Mouse (Mus musculus): ENCODE data around the gene Ttll5. TPM values are rescaled to one million over a fixed set of nuclear protein-coding genes. Genes with fewer than 3 reads are reported as not detected.

The Ttll5 gene
- polyA plus RNA-seq, 1 experiment, result 230 TPM

DNA sequence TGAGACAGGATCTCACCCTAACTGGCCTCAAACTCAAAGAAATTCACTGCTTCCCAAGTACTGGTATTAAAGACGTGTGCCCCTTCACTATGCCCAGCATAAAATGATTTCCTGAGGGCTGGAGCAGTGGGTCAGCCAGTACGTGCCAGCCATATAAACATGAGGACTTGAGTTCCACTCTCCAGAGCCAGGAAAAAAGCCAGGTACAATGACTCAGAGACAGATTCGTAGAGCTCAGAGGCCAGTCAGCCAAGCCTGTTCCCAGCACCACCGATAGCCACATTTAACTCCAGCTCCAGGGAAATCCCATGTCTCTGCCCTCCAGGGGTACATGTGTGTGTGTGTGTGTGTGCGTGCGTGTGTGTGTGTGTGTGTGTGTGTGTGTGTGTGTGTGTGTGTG lies 215.3 kb downstream of the Ttll5 start:
- H3K27ac ChIP-seq (ENCODE audit: control insufficient read depth, insufficient read depth, low read depth, low read length), result no peak overlapping the region
- TF ChIP-seq CTCF (IDR thresholded peaks at IDR 0.05; ENCODE audit: control insufficient read depth, insufficient read depth, insufficient replicate concordance, low read depth, low read length), result no peak
- no peak for TF ChIP-seq POLR2A (IDR thresholded peaks at IDR 0.05; ENCODE audit: control insufficient read depth, low read depth, low read length)

GRCm38 (mm10) chr12:86046141-86046540 lies 221.7 kb downstream of the Ttll5 start:
- H3K4me3 ChIP-seq (ENCODE audit: control insufficient read depth, low read depth, low read length), result no peak overlapping the region
- TF ChIP-seq POLR2A (IDR thresholded peaks at IDR 0.05; ENCODE audit: control insufficient read depth, low read depth, low read length), result no peak
- TF ChIP-seq CTCF (IDR thresholded peaks at IDR 0.05; ENCODE audit: control insufficient read depth, insufficient read depth, insufficient replicate concordance, low read depth, low read length), result no peak
- H3K36me3 ChIP-seq (ENCODE audit: control insufficient read depth, insufficient read depth, low read length), result peaks cover 1% of the 10 kb centered on the region; the same call in 1 of the 2 replicates

More for the DNA sequence above, 215.3 kb downstream of the Ttll5 start:
- no peaks in the 10 kb centered on the region for H3K27me3 ChIP-seq (ENCODE audit: control insufficient read depth, insufficient read depth, low read length)
- peaks cover 1% of the 10 kb centered on the region; the same call in 1 of the 2 replicates for H3K36me3 ChIP-seq (ENCODE audit: control insufficient read depth, insufficient read depth, low read length)
- H3K4me1 ChIP-seq (ENCODE audit: control insufficient read depth, insufficient read depth, low read length), result no peaks in the 10 kb centered on the region
- no peak overlapping the region for H3K4me3 ChIP-seq (ENCODE audit: control insufficient read depth, low read depth, low read length)

DNA sequence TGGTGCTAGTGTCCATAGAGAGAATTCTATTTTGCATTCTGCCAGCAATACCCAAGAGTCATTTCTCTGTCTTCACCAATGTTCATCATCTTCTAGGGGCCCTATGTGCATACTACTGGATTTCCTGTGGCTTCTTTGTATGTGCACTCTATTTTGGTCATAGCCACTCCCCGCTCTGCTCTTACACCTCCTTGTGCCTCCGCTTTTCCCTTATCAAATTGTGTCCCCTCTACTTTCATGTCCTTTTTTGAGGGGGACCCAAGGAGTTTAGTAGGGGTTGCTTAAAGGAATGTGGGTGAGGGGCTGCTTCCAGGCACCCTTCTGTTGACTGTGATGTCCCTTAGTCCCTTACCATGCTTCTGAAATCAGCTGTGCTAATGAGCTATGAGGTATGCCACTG lies 222.3 kb downstream of the Ttll5 start:
- no peak for TF ChIP-seq CTCF (IDR thresholded peaks at IDR 0.05; ENCODE audit: control insufficient read depth, insufficient read depth, insufficient replicate concordance, low read depth, low read length)
- TF ChIP-seq POLR2A (IDR thresholded peaks at IDR 0.05; ENCODE audit: control insufficient read depth, low read depth, low read length), result no peak
- Histone ChIP-seq H3K27ac (ENCODE audit: control insufficient read depth, insufficient read depth, low read depth, low read length) (no peak overlapping the region), H3K36me3 (ENCODE audit: control insufficient read depth, insufficient read depth, low read length) (peaks cover 1% of the 10 kb centered on the region; the same call in 1 of the 2 replicates), H3K4me1 (ENCODE audit: control insufficient read depth, insufficient read depth, low read length) (no peaks in the 10 kb centered on the region), H3K4me3 (ENCODE audit: control insufficient read depth, low read depth, low read length) (no peak overlapping the region), H3K27me3 (ENCODE audit: control insufficient read depth, insufficient read depth, low read length) (no peaks in the 10 kb centered on the region)

More at GRCm38 (mm10) chr12:86046141-86046540, 221.7 kb downstream of the Ttll5 start:
- H3K27ac ChIP-seq (ENCODE audit: control insufficient read depth, insufficient read depth, low read depth, low read length), result no peak overlapping the region
- no peaks in the 10 kb centered on the region for H3K27me3 ChIP-seq (ENCODE audit: control insufficient read depth, insufficient read depth, low read length)
- no peaks in the 10 kb centered on the region for H3K4me1 ChIP-seq (ENCODE audit: control insufficient read depth, insufficient read depth, low read length)

- no peaks in the 10 kb centered on the region for H3K4me1 ChIP-seq (ENCODE audit: control insufficient read depth, insufficient read depth, low read length)
- TF ChIP-seq CTCF (IDR thresholded peaks at IDR 0.05; ENCODE audit: control insufficient read depth, insufficient read depth, insufficient replicate concordance, low read depth, low read length), result no peak
- no peak for TF ChIP-seq POLR2A (IDR thresholded peaks at IDR 0.05; ENCODE audit: control insufficient read depth, low read depth, low read length)
- no peaks in the 10 kb centered on the region for H3K27me3 ChIP-seq (ENCODE audit: control insufficient read depth, insufficient read depth, low read length)
- peaks cover under 1% of the 10 kb centered on the region; the same call in 1 of the 2 replicates for H3K36me3 ChIP-seq (ENCODE audit: control insufficient read depth, insufficient read depth, low read length)
- no peak overlapping the region for H3K4me3 ChIP-seq (ENCODE audit: control insufficient read depth, low read depth, low read length)
- H3K27ac ChIP-seq (ENCODE audit: control insufficient read depth, insufficient read depth, low read depth, low read length), result no peak overlapping the region
These were observed 222.9 kb downstream of the Ttll5 start for GRCm38 (mm10) chr12:86047376-86047775.

DNA sequence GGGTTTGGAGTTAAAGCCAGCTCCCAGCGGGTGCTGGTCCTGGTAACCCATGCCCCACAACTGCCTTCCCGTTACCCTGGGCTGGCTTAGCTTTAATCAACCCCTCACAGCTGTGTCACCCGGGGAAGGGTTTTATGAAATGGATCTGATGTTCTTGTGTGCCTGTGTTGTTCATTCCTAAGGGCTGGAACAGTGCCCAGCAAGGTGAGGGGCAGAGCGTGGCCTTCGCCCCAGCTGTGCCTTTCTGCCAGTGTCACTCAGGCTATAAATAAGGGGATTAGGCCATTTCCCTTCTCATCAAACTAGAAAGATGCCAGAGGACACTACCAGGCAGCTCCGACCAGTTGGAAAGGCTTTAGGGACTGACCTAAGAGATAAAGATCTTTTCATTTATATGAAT lies 225.4 kb downstream of the Ttll5 start:
- Histone ChIP-seq H3K27ac (ENCODE audit: control insufficient read depth, insufficient read depth, low read depth, low read length) (no peak overlapping the region), H3K4me3 (ENCODE audit: control insufficient read depth, low read depth, low read length) (no peak overlapping the region), H3K27me3 (ENCODE audit: control insufficient read depth, insufficient read depth, low read length) (no peaks in the 10 kb centered on the region), H3K4me1 (ENCODE audit: control insufficient read depth, insufficient read depth, low read length) (no peaks in the 10 kb centered on the region), H3K36me3 (ENCODE audit: control insufficient read depth, insufficient read depth, low read length) (no peaks in the 10 kb centered on the region)
- TF ChIP-seq POLR2A (IDR thresholded peaks at IDR 0.05; ENCODE audit: control insufficient read depth, low read depth, low read length) (no peak), CTCF (IDR thresholded peaks at IDR 0.05; ENCODE audit: control insufficient read depth, insufficient read depth, insufficient replicate concordance, low read depth, low read length) (no peak)

DNA sequence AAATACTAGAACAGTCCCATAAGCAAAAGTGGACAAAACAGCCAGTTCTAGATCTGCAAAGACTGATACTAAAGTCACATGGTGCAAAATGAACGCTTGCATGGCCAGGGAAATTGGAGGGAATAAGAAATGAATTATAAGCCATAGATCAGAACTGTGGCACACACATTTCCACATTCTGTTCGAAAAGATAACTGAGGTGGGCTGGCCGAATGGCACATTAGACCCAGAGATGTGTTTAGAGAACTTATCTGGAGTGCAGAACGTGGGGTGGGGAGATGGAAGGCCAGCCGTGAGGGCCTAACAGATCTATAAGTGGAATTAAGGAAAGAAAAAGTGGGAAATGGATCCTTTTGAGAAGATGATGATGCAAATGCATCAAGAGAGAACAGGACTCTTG lies 227.0 kb downstream of the Ttll5 start:
- Histone ChIP-seq H3K4me1 (ENCODE audit: control insufficient read depth, insufficient read depth, low read length) (no peaks in the 10 kb centered on the region), H3K27ac (ENCODE audit: control insufficient read depth, insufficient read depth, low read depth, low read length) (no peak overlapping the region), H3K27me3 (ENCODE audit: control insufficient read depth, insufficient read depth, low read length) (no peaks in the 10 kb centered on the region), H3K36me3 (ENCODE audit: control insufficient read depth, insufficient read depth, low read length) (no peaks in the 10 kb centered on the region), H3K4me3 (ENCODE audit: control insufficient read depth, low read depth, low read length) (no peak overlapping the region)
- TF ChIP-seq POLR2A (IDR thresholded peaks at IDR 0.05; ENCODE audit: control insufficient read depth, low read depth, low read length) (no peak), CTCF (IDR thresholded peaks at IDR 0.05; ENCODE audit: control insufficient read depth, insufficient read depth, insufficient replicate concordance, low read depth, low read length) (no peak)

DNA sequence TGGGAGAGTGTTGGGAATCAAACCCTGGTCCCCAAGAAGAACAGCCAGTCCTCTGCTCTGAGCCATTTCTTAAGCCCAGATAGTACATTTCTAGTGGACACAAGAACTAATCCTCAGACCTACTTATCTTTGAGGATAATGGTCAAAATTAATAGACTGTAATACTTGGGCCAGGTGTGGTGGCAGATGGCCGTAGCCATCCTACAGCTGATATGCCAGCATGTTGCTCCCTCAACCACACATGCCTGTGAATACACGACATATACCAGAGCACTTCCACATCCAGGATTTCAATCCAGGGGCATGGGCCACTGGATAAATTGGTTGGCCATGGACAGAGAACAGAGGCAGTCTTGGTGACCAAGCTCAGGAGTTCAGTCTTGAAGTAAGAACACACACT lies 230.8 kb downstream of the Ttll5 start:
- TF ChIP-seq POLR2A (IDR thresholded peaks at IDR 0.05; ENCODE audit: control insufficient read depth, low read depth, low read length) (no peak), CTCF (IDR thresholded peaks at IDR 0.05; ENCODE audit: control insufficient read depth, insufficient read depth, insufficient replicate concordance, low read depth, low read length) (no peak)
- no peak overlapping the region for H3K27ac ChIP-seq (ENCODE audit: control insufficient read depth, insufficient read depth, low read depth, low read length)
- no peaks in the 10 kb centered on the region for H3K27me3 ChIP-seq (ENCODE audit: control insufficient read depth, insufficient read depth, low read length)
- H3K36me3 ChIP-seq (ENCODE audit: control insufficient read depth, insufficient read depth, low read length), result no peaks in the 10 kb centered on the region
- no peaks in the 10 kb centered on the region for H3K4me1 ChIP-seq (ENCODE audit: control insufficient read depth, insufficient read depth, low read length)
- H3K4me3 ChIP-seq (ENCODE audit: control insufficient read depth, low read depth, low read length), result no peak overlapping the region

DNA sequence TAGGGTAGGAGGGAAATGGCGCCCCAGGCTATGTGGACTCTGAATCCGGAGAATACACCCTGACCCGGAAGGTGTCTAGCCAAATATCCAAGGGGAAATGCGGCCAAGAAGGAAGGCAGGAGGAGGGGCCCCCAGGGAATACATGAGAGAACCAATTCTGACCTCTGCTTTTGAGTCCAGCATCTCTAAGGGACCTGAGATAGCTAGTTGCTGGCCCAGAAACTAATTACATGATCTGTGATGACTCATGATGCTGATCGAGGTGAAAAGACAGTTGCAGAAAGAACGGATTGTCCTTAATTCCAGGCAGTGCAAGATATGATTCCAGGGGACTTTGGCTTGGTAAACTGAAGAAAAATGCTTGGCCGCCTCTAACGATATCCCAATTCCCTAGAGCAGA lies 232.5 kb downstream of the Ttll5 start:
- TF ChIP-seq POLR2A (IDR thresholded peaks at IDR 0.05; ENCODE audit: control insufficient read depth, low read depth, low read length) (no peak), CTCF (IDR thresholded peaks at IDR 0.05; ENCODE audit: control insufficient read depth, insufficient read depth, insufficient replicate concordance, low read depth, low read length) (no peak)
- no peak overlapping the region for H3K4me3 ChIP-seq (ENCODE audit: control insufficient read depth, low read depth, low read length)
- no peaks in the 10 kb centered on the region for H3K4me1 ChIP-seq (ENCODE audit: control insufficient read depth, insufficient read depth, low read length)
- no peaks in the 10 kb centered on the region for H3K36me3 ChIP-seq (ENCODE audit: control insufficient read depth, insufficient read depth, low read length)
- no peak overlapping the region for H3K27ac ChIP-seq (ENCODE audit: control insufficient read depth, insufficient read depth, low read depth, low read length)
- no peaks in the 10 kb centered on the region for H3K27me3 ChIP-seq (ENCODE audit: control insufficient read depth, insufficient read depth, low read length)
